Mouse (Mus musculus): ENCODE results near the gene Dnajc13. TPM values are rescaled to one million over a fixed set of nuclear protein-coding genes. Genes with fewer than 3 reads are reported as not detected.

Gene Dnajc13
- polyA plus RNA-seq (2017; shearing (Covaris generic)): 65.8 TPM

GRCm38 (mm10) chr9:104262823-104263352, at the start of gene Dnajc13:
Dnajc13 (minus strand) TSS chr9:104262930.

GRCm38 (mm10) chr9:104126833-104127232, 135.9 kb downstream of the Dnajc13 start, which contains the start of gene Ackr4:
Ackr4 (minus strand) TSS chr9:104126933.

Other genes starting within 250 kb of the Dnajc13 start
- gene Gm28305, start 222.3 kb downstream of the Dnajc13 start, polyA plus RNA-seq (2017; shearing (Covaris generic)): not detected
- 37.4 TPM for gene Uba5, start 199.8 kb downstream of the Dnajc13 start, polyA plus RNA-seq (2017; shearing (Covaris generic))
- gene Acad11, start 199.6 kb downstream of the Dnajc13 start, polyA plus RNA-seq (2017; shearing (Covaris generic)): 14.8 TPM
- gene Ackr4, start 136.0 kb downstream of the Dnajc13 start, polyA plus RNA-seq (2017; shearing (Covaris generic)): 0.89 TPM
- gene Acpp, start 74.8 kb upstream of the Dnajc13 start, polyA plus RNA-seq (2017; shearing (Covaris generic)): 9.9 TPM

Data from inflammation-experienced regulatory T-cells, adult 16 weeks (primary cell).